Mouse (Mus musculus) thymus, postnatal 36 days (tissue): Measurements from ENCODE around the gene Pgap3.
A peak's percentile ranks its signal among the peaks of the same experiment; 100 is the strongest.
"Not testable (repeated sequence)": the region's sequence is repeated elsewhere in the genome, so short reads cannot be mapped to it uniquely, and the experiment has no call there.

Experiments used
- DNase-seq, 2 experiments: peaks; one replicate each; pipeline ENCODE4 v3.0.0; 2022; ENCODE audit warnings: mixed read lengths in 2 of 2

The Pgap3 gene

DNA sequence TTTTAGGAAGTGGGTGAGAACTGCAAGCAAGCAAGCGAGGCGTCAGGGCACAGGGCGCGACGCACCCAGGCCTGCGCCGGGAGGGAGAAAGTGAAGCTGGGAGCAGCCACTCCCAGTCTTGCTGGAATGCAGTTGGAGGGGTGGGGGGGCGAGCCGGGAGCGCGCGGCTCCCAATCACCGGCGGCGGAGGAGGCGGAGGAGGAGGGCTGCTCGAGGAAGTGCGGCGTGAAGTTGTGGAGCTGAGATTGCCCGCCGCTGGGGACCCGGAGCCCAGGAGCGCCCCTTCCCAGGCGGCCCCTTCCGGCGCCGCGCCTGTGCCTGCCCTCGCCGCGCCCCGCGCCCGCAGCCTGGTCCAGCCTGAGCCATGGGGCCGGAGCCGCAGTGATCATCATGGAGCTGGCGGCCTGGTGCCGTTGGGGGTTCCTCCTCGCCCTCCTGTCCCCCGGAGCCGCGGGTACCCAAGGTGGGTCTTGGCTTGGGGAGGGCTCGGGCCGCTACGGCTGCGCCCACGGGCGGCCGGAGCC is 12.0 kb upstream of the Pgap3 start, which contains the start of gene Erbb2:
Gene Erbb2 (plus strand): TSS at position 198 of the 524 bp plus-strand sequence.
- DNase-seq, result no peak

- DNase-seq, result no peak
Measured at GRCm38 (mm10) chr11:98409341-98409822, 9.1 kb upstream of the Pgap3 start.

DNA sequence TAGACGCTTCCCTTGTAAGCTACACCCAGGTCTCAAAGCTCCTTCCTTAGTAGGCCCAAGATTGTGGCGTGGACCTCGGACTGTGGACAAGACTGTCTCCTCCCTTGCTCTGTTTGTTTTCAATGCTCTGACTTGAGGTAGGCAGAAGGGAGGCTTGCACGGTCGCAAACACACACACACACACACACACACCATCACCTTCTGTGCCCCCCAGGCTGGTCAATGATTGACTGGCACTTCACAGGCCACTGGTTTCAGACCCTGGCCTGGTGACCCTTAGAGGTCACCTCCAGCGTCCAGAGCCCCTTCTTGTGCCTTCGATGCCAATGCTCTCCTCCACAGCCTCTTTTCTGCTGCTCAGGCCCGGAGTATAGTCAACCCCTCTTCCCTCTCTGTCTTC is 8.6 kb upstream of the Pgap3 start:
- DNase-seq, result no peak

DNA sequence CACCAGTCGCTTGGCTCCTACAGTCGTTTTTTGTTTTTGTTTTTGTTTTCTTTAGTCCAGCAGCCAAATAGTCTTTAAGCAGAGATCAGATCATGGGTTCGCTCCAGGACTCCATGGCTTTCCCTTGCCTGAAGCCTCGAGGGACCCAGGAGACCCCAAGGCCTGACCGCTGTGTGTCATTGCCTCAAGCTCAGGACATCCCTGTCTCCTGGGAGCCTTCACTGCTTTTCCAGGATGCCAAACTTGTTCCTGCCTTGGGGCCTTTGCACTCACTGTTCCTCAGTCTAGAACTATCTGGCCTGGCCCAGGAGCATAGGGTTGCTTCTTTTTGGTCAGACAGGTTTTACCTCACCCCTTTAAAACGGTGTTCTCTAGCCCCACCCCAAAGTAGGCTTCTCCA is 6.3 kb upstream of the Pgap3 start:
- DNase-seq, result no peak

GRCm38 (mm10) chr11:98400816-98401215 is 526 bp upstream of the Pgap3 start:
- DNase-seq, result no peak

- no peak for DNase-seq
Measured at GRCm38 (mm10) chr11:98397946-98398345, 2.3 kb downstream of the Pgap3 start.

GRCm38 (mm10) chr11:98395041-98395440 is 5.2 kb downstream of the Pgap3 start:
- DNase-seq, result no peak

DNA sequence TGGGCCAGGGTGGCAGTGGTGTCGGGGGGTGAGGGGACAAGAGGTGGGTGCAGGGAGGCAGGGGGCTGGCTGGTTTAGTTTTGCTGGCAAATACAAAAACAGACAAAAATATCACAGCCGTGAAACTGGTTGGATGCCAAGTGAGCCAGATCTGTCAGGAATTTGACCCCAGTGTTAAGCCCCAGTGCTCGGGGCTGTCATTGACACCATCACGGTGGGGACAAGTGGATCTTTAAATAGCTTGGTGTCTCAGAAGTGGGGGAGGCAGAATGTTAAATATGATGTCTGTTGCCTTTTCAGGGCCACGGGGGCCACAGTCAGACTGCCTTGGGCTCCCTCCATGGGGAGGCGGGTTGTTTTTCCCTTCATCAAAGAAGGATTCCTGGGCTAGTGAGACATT is 6.0 kb downstream of the Pgap3 start:
- DNase-seq, result no peak

GRCm38 (mm10) chr11:98393317-98393716 is 7.0 kb downstream of the Pgap3 start:
- peak; percentile 81 to 88 for DNase-seq

GRCm38 (mm10) chr11:98392645-98393044 is 7.6 kb downstream of the Pgap3 start:
- DNase-seq, result peak in 1 of 2 experiments; percentile 21

- no peak for DNase-seq
Measured at GRCm38 (mm10) chr11:98392034-98392433, 8.3 kb downstream of the Pgap3 start.

DNA sequence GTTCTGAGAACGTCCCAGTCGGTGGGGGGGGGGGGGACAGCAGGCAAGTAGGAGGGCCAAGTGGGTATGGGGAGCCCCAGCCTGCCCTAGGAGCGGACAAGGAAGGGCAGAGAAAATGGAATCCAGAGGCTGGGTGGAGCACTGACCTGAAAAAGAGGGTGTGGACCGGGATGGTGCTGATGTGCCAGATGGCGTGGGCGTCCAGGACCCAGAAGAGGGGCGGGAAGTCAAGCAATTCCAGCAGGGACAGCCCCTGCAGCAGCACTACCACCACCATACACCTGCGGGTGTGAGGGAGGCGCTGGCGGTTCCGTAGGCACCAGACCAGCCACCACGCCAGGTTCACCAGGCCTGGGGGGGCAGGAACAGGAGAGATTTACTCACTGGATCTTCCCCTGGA is 10.1 kb downstream of the Pgap3 start:
- DNase-seq, result no peak

- peak; percentile 71 to 75 for DNase-seq
Measured at GRCm38 (mm10) chr11:98389221-98389780, 11.0 kb downstream of the Pgap3 start.

DNA sequence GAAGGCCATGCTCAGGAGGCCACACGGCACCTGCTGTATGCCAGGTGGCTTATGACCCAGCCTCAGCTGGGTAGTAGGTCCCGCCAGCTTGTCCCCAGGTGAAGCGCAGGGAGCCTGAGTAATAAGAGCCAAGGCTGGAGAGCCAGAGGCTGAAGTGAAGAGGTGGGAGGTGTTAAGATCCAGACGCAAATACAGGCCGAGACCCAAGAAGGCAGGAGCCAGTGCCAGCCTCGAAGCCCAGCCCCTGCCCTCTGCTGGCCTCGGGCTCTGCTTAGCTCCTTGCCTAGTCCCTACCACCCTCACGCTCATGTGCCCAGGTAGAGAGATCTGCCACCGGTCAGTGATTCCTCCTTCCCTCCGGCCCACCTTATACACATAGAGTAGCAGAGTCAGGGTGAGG is 12.0 kb downstream of the Pgap3 start:
- no peak for DNase-seq

DNA sequence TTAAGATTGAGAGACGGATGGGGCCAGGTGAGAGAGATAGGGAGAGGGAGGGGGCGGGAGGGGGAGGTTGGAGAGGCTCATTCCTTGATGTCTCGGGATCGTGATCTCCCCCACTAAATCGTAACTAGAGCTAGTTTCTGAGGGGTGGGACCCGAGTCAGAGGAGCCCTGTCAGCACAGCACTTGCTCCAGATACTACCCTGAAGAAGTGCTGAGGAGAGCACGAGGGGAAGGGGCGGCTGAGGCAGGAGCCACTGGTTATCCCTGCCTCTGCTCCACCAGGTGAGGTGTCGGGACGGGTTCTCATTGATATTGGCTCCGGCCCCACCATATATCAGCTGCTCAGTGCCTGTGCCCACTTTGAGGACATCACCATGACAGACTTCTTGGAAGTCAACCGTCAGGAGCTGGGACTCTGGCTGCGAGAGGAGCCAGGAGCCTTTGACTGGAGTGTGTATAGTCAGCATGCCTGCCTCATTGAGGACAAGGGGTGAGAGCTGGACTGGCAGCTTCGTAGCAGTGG is 13.2 kb downstream of the Pgap3 start:
- no peak for DNase-seq

- DNase-seq, result peak in 1 of 2 experiments; percentile 23
Measured at GRCm38 (mm10) chr11:98386596-98386995, 13.7 kb downstream of the Pgap3 start.

- no peak for DNase-seq
Measured at GRCm38 (mm10) chr11:98385638-98386585, 14.4 kb downstream of the Pgap3 start, which contains the start of gene Pnmt. Gene Pnmt (plus strand): TSS chr11:98386450.

DNA sequence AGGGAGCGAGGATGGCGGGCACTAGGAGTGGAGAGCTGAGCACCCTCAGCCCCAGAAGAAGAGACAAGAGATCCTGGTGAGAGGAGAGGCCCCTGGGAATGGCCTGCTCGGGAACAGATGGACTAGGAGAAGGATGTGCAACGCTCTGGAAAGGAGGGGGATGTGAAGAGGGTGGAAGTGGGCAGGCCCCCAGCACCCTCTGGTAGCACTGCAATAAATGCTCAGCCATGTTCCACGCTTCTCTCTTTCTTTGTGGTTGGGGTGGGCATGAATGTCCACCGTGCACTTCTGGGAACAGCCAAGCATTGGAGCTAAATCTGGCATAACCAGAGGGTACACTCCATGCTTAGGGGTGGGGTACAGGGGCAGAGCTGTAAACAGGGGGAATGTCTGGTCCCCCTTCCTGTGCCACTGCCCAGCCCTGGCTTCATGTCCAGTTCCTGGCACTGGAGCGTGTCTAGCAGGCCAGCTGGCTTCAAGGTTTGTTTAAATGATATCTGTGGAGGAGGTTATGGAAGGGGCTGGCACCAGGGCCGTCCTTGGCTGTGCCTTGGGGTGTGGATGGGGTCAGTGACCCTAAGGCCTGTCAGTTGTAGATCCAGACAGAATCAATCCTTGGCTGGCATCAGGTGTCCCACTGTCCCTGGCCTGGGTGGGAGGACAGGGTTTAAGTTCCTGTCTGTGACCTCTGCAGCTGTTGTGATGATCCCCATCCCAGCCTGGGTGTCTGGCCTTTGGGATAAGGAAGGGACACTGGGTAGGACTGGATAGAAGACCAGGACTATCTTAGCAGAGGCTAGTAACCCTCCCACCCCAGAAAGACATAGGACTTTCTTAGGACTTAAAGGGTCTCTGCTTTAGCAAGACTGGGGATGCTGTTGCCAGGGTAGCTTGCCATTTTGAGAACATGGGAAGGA is 15.3 kb downstream of the Pgap3 start:
- DNase-seq, result no peak

- no peak for DNase-seq
Measured at GRCm38 (mm10) chr11:98384216-98384615, 16.1 kb downstream of the Pgap3 start.

DNA sequence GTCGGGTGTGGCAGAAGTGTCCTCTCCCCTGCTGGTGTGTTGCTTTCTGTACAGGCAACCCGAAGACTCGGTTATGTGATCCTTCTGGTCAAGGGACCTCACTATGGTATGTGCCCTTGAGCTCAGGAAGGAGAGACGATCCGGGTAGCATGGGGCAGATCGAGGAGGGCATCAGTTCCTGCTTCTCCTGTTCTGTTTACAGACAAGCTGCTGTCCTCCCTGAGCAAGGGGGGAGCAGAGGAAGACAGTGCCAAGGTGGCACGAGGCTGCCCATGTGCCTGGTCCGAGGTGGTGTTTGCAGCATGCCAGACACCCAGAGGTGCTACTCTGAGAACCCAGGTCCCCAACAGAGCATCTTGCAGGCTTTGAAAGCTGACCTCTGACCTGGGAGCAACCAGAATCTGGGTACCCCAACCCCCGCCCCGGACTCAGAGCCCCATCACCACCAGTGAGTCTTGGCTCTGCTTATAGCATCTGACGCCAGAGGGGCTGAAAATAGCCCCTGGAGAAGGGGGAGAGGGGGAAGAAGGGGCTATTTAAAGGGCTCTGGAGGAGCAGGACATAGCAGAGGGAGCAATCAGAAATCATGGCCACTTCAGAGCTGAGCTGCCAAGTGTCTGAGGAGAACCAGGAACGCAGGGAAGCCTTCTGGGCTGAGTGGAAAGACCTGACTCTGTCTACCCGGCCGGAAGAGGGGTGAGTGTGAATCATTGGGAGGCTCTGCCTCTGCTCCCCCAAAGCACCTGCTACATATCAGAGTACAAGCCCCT is 16.8 kb downstream of the Pgap3 start, which contains the start of gene Tcap:
Gene Tcap (plus strand): TSS at position 551 of the 770 bp plus-strand sequence.
- DNase-seq, result no peak

GRCm38 (mm10) chr11:98382405-98382804 is 17.9 kb downstream of the Pgap3 start:
- not testable (repeated sequence) for DNase-seq
